Mouse (Mus musculus) mesoderm, embryonic 11.5 days (tissue): ENCODE measurements around the gene Lnpep.
"Not testable (repeated sequence)": the region's sequence is repeated elsewhere in the genome, so short reads cannot be mapped to it uniquely, and the experiment has no call there.

Source experiments
- DNase-seq: peaks from one replicate; pipeline ENCODE4 v3.0.0-alpha.2; 2012; ENCODE audit warnings: low read depth, low spot score

The Lnpep gene

DNA sequence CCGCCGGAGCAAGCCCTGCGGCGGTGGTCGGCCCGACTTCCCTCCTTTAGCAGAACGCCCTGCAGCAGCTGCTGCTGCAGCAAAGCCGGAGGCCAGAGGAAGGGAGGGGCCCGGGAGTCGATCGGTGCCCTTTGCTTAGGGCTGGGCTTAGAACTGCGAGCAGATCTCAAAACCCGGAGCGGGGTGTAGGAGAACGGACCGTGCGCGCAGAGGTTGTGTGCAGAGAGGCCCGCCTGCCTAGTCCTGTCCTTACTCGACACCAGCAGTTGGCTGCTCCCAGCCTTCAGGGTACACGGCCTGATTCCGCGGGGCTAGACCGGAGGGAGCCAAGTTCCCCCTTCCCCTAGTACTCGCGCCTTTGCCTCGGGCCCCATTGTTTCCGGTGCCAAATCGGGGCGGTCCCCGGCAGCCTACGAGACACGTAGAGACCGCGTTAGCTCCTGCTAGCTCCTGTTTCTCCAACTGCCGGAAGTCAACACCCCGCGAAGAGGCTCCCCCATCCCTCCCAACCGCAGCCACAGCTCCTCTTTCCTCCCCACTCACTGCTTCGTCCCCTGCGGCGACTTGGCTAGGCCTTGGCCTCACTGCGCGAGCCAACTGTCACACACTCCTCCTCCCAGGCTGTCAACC, at the start of gene Lnpep:
Gene Lnpep (minus strand): TSS at position 94 of the 630 bp plus-strand sequence.
- DNase-seq: peak; percentile 93

DNA sequence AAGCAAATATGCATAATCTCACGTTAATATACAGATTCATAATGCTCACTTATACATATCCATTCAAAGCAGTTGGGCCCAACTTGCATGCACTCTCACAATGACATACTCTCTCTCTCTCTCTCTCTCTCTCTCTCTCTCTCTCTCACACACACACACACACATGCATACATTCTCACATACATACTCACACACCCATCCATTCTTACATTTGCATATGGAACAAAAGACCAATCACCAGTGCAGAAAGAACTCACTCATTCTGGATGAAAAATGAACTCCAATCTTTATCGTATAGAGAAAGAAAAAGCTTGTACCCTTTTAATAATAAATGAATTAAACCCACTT, 31.0 kb upstream of the Lnpep start:
- no peak for DNase-seq

DNA sequence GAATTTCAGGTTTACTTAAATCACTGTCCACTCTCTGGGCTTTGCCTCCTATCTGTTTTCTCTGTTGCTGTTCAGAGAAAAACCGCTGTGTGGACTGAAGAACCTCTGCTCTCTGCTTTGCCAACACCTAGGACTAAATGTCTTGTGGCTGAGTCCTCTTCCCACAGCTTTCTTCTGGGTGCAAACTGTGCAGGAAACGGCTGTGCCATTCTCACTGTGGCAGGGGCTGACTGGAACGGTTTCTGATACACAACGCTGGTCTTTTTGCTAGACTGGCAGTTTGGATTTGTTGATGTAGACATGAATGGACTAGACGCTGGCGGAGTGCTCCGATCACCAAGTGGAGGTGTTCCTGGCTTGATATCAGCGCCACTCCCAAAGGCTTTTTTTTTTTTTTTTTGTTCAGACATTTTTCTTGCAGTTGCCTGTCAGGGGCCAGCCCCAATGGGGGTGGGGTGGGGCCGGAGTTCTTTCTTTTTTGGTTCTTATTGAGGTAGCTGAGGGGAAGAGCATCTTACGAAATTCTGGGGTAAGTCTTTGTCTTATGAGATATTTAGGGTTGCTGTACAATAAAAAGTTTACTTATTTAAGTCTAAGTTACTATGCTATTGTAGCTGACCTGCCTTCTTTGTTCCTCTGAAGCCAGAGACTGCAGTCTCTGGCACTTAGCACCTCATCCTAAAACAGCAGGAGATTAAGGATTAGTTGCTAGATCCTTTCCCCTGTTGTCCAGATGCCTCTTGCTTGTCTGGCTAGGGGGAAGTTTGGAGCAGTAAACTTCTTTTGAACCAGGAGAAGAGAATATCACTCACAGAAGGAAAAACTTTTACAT, 30.4 kb upstream of the Lnpep start:
- no peak for DNase-seq

DNA sequence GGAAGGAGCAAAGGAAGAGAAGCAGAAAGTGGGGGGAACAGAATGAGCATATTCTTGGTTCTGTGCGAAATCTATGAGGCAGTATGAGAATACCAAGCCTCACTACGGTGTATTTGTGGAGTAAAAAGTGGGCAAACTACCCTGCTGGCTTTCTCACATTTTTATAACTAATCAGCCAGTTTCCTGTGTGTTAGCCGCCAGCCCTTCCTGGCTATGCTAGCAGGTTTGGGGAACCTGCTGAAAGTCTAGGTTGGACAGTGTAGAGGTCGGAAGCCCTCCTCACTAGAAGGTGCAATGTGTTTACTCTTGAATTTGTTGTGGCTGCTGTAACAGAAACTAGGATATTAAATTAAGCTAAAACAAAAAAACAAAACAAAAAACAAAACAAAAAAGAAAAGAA, 27.7 kb upstream of the Lnpep start:
- no peak for DNase-seq

DNA sequence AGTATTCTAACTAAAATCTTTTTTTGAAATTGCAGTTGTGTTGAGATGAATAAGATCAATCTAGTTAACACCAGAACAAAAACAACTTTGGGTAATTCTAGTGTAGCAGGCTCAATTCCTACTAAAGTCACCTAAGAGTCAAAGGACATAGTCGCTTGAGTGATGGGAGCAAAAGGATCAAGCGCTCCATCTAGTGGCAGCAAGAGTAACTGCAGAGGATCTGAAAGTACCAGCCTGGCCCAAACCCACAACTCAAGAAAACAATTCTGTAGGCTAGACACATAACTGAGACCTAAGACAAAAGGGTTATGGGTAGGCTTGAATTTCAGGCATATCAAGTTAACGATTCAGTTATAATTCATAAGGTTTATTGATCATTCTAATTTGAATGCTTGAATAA, 20.9 kb upstream of the Lnpep start:
- peak; percentile 73 for DNase-seq

DNA sequence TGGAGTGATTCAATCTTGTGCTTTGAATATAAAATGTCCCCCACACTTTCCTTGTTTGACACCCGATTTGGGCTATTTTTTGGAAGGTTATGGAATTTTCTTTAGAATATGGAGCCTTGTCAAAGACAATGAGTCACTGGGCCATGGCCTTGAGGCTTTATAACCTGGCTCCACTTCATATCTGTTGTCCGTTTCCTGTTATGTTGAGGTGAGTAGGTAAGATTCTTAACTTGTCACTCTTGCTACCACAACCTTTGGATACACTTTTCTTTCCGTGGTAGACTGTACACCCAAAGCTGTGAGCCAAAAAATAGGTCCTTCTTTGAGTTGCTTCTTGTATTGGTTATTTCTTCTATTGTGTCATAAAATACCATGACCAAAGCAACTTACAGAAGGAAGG, 12.5 kb upstream of the Lnpep start:
- no peak for DNase-seq

DNA sequence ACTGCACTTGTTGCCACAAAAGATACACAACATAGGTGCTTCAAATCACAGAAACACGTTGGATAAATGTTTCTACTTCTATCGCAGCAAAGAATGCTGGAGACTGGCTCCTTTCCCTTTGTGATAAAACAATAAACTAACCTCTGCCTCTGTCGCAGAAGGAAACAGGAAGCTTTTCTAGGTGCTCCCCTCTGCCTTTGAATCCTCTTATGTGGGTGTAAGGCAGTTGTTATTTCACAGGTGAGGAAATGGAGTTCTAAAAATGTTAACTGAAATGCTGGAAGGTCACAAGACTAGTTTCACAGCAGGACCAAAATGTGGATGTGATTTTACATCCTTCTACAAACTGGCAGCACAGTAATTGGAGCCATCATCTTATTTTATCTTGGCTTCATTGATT, 11.3 kb upstream of the Lnpep start:
- no peak for DNase-seq

DNA sequence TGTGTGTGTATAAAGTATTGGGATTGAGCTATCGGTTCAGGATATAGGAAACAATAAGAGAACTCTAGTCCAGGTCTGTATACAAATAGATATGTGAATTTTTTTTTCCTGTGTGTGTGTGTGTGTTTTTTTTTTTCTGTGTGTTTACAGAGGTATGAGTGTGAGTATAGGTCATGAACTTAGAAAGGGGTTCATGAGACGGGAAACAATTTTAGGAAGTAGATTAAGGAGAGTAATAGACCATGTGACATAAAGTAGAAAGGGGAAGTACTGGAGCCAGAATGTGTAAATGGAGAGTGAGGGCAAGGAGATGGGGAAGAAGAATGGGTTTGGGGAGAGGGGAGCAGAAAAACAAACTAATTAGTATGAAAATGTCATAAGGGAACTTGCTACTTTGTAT, 9.2 kb upstream of the Lnpep start:
- DNase-seq: no peak

DNA sequence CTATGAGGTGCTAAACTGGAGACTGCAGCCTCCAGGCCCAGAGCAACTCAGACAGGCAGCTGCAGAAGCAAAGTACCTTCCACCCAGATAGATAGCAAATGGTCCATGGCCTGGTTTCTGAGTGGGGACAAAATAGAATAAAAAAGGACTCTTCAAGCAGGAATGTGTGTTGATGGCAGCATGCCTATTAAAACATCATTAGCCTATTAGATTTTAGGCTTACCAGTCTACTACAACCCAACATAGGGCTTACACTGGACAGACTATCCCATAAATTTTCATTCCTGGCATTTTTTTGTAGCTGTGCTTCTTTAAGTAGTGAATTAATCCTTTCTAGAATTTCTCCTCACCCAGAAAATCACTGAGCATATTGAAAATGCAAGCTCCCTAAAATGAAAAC, 7.1 kb upstream of the Lnpep start:
- no peak for DNase-seq

DNA sequence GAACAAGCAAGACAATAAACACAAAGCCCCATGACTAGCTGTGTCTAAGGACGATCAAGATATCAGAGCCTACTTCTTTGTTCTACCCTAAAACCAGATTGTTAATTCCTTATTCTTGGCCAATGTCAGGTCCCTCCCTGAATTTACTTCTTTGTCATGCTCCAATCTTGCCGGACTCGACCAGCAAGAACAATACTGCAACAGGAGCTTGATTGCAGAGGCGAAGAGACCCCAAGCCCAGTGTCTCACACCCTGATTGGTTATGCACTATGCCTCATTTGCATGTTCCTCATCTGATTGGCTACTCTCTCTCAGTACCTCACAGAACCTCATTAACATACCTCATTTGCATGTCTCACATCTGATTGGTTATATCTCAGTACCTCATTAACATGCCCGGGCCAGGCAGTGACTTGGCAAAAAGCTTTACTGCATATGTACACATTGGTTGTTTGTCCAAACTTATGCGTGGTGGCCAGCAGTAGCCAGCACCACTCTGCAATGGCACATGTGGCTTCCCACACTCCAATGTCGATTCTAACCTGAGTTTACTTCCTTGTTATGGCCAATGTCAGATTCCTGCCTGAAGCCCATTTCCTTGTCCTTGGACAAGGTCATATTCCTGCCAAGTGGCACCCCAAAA, 3.5 kb upstream of the Lnpep start:
- DNase-seq: not testable (repeated sequence)

DNA sequence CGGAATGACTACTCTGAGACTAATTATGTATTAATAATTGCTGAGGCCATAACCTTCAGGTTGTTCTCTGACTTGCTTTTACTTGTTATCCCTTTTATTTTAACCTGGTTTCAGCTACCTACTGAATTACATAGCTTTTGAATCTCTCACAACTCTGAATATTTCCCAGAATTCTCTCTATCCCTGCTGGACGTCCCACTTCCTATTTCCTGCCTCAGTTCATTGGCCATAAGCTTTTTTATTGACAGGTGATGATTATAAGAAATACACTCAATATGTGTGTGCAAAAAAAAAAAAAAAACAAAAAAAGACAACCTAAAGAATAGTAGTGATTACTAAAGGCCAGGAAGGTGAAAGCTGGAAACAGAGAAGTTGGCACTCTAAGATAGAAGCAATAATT, 2.7 kb upstream of the Lnpep start:
- no peak for DNase-seq

DNA sequence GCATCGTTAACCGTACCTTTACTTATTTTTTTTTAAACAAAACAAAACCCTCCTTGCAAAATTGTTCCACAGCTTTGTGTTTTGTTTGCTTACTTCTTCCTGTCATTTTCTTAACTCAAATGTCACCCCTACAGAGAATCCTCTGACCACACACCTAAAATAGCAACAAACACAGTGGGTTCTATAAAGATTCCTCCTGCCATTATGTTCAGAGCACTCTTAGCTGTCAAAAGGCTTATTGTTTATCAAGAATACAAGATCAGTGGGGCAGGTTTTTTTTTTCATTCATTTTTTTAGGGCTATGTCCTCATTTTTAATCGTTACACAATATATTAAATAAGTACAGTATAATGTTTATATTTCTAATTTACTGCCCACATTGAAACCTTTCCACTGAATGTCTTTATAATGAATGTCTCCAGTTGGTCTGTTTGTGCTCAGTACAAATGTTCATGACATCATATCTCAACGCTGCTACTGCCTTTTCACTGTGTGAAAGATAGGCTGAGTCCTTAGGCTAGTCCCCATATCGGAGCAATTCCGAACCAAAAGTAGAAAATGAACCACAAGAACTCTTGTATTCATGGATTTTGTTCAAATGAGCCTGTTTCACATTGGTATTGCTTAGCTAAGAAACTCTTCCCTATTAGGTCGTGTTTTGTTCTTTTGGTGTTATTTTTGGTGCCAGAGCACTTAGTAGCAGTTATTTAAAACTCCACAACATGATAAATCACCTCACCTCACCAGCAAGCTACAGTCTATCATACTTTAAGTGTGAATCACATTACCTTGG, 1.2 kb upstream of the Lnpep start:
- DNase-seq: no peak

DNA sequence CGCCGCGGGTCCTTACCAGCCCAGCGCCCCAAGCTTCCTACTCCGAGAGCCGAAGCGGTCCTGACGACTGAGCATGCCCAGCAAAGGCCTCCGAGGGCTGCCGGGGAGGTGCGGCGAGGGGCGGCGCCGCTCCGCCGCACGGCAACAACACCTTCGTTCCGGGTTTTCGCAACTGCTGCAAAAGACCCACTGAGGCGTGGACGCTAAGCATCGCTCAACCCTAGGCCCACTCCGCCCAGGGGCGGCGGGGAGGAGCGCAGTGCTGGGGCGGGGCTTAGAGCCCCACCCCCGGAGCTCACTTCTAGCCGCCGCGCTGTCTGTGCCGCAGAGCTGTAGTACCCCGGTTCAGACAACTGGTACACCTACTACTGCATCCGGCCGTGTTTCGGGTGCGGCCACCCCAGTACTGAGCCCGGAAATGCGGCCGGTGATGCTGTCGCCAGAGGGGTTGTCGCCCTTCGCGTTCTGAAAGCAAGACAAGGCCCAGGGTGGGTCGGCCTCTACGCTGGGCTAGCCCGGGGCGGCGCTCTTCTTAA, 361 bp downstream of the Lnpep start:
- DNase-seq: peak; percentile 97

DNA sequence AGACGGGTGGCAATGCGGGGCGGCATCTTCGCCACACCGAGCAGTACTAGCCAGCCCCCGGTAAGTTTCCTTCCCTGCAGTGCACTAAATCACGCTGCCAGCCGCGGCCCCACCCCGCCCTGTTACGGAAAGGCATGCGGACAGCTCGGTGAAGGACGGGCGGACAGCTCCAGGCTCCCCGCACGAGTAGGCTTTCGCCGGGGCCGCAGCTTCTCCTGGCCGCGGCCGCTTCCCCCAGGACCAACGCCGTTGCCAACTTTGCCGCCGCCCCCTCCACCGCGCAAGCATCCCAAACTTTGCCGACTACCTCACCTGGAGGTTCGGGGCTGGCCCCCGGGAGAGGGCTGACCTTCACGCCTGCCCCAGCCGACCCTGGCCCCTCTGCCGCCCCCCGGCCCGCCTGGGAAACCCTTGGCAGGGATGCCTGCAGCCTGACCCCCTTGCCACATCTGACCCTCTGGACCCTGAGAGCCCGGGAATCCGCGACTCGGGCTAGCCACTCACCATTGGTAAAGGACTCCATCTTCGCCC, 895 bp downstream of the Lnpep start:
- DNase-seq: peak; percentile 56

DNA sequence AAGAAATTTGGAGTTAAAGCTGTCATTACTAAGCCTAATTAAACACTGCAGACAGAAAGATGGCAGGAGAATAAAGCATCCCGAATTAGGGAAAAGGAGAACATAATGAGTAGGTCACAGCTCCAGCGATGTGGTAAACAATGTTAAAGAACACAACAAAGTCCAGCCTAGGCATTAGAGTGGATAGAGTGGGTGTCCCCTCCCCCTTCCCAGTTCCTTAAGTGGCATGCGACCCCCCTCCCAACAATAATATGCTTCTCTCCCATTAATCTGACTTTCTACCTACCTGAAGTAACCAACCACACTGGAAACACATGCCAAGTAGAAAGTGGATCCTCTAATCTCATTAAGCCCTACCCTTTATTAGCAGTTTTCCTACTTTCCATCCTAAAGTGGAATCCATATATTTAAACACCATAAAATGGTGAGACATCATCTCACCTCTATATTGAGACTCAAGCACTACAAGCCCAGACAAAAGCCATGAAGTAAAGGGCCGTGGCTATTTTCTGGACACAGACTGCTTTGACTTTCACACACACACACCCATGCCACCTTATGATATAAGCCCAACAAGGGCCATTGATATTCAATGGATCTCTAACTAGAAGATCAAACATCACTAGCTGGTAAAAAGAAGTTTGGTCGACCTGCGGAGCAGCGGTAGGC, 1.5 kb downstream of the Lnpep start:
- DNase-seq: no peak

DNA sequence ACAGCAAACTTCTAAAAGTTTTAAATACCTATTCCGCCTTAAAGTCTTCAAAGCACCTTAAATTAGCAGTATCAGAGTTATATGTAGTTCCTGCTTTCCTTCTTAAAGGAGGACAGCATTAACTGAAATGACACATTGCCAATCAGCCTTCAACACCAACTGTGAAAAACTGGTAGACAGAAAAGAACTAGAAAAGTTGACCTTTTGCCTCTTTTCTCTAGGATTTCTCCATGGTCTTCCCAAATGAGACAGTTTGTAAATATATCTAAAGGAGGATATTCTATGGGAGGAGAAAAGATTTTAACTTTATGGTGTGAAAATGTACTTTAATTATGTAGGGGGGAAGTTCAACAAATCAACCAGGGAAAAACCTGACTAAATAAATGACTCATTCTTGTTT, 2.3 kb downstream of the Lnpep start:
- DNase-seq: no peak

DNA sequence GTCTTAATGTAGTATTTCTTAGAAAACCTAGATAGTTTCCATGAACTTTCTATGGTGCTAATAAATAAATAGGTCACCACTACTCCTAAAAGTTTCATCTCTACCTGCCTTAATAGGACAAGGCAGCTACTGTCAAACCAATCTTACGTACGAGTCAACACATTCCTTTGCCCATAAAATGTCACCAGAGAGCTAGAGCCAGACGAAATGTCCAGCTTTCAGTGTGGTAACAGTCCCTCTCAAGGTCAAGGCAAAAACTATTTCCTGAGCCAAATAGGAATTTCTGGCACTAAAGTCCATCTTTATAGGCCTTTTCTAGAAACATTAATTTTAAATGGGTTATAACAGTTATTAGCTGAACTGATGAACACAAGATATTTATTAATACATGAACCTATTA, 3.3 kb downstream of the Lnpep start:
- DNase-seq: no peak

DNA sequence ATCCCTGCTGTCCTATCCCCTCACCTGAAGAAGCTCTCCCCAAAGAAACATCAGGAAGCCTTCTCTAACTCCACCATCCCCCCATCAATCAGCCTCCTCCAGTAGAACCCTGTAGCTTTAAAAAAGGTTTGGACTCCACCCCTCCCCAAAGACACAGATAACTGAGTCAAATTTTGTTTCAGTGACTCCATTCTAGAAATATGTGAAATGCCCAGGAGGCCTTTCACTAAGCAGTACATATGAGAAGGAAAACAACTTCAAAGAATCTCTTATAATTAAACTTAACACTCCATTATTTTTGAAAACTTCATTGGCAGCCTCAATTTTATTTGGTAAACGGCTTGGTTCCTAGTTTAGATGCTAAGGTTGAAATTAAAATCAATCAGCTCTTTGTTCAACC, 6.4 kb downstream of the Lnpep start:
- DNase-seq: no peak

DNA sequence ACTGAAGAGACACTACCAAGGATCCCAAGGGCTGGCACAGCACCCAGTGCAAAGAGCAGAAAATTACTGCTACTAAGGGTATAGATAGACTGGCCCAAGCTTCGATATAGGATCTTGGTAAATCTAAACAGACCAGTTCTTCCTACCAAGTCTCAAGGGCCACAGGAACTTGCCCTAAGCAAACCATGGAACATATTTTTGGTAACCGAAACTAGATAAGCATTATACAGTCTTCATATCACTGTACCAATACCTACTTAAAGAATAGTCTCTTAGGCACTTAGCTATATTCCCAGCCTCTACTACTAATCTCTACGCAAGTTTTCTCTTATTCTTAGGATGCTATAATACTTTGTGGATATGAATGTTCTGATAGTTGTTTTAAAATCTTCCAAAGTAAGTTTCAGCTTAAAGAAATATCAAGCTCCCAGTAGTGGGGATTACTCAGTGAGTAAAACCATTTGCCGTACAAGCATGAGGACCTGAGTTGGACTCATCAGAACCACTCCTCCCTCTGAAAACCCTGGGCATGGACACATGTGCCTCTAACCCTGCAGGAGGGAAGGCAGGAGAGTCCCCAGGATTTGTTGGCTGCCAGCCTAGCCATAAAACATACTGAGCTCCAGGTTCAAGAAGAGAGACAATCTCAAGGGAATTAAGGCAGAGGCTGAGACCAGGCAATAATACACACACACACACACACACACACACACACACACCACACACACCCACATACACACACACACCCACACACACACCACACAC, 7.2 kb downstream of the Lnpep start:
- DNase-seq: no peak

DNA sequence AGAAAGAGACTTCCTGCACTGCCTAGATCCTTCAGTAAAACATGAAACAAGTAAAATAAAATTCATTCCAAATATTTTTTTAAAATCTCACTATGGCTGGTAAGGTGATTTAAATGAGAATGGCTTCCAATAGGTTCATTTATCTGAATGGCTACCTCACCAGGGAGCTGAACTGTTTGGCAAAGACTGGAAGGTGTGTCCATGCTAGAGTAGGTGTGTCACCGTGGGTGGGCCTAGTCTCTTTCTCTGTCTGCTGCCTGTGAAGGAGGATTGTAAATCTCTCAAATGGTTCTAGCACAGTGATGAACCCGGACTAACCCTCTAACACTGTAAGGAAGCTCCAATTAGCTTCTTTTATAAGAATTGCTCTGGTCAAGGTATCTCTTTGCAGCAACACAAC, 12.5 kb downstream of the Lnpep start:
- DNase-seq: no peak
